Comparison of ENCODE assay signal across 10 mouse cellular contexts in the genomic region with DNA sequence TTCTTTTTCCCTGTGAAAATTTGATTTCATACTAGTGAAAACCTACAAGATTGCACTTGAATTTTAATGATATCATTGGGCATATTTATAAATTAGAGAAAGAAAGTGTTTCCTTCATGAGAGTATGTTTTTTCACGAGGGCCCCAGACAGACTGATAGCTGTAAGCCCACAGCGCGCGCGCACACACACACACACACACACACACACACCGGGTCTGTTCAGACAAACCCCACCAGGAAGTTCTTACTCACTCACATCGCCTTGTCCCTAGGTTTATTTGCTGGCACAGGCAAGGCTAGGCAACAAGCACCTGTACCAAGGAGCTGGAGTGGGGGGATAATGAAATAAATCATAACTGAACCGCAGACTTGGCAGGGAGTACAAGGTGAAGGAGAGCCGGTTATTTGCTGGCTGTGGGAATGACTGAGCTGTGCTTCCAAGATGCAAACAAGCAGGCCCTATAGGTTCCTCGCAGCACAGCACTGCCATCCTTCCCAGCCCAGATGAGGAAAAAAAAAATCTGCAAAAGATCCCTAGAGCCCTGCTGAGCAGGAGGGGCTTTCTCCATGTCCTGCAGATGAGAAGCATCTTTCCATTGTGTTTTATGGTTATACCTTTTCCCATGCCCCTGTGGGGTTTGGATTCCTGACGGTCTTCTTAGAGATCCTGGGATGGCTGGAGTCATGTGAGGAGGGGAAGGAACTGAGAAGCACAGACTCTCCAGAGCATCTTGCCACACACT. TPM values are rescaled to one million over a fixed set of nuclear protein-coding genes. Genes with fewer than 3 reads are reported as not detected.
DNase-seq lines count a peak whose midpoint lies in the region; ATAC-seq and TF ChIP-seq lines count a peak whose summit lies in the region.
"Had no signal": no experiment of that assay in that cellular context is flagged by ENCODE, and none has a peak within 500 bp of the region (broad histone marks: within the 10 kb centered on the region; RNA-seq: fewer than 3 reads in every experiment).

No protein-coding gene starts in this region.

- no peak for DNase-seq in heart, adult 11 months
- peak; percentile 64 for DNase-seq in brain, embryonic 14.5 days (ENCODE audit: low read depth)
- no peak for DNase-seq in ovary, postnatal 14 days (ENCODE audit: low spot score)
- no peak for DNase-seq in thymus, postnatal 25 days
- DNase-seq in layer of hippocampus, adult 8-10 months (ENCODE audit: low spot score in 2 of 2), result no peak
- DNase-seq: B cell, adult 2 months had no signal

- no peak for TF ChIP-seq CTCF in brain, embryonic 14.5 days (IDR thresholded peaks at IDR 0.05; ENCODE audit: borderline replicate concordance, extremely low read depth, insufficient read depth, insufficient read length)

- H3K4me2 ChIP-seq in heart, embryonic 11.5 days, result peak overlapping the region; percentile 23; the same call in 1 of the 2 replicates
- H3K4me2 ChIP-seq in forebrain, embryonic 15.5 days (replicated peaks), result peak overlapping the region; percentile 36
- peak overlapping the region; percentile 94 for H3K4me2 ChIP-seq in limb, embryonic 15.5 days

- peaks cover 42% of the 10 kb centered on the region for H3K27me3 ChIP-seq in heart, embryonic 11.5 days (ENCODE audit: control insufficient read depth, insufficient read depth, low read length)
- no peaks in the 10 kb centered on the region for H3K27me3 ChIP-seq in forebrain, embryonic 15.5 days
- H3K27me3 ChIP-seq in limb, embryonic 15.5 days, result peaks cover 6% of the 10 kb centered on the region

- H3K4me3 ChIP-seq in heart, embryonic 11.5 days (ENCODE audit: low read depth, low read length), result no peak overlapping the region
- peak overlapping the region; percentile 14; the same call in 1 of the 2 replicates for H3K4me3 ChIP-seq in forebrain, embryonic 15.5 days
- H3K4me3 ChIP-seq in limb, embryonic 15.5 days, result peak overlapping the region; percentile 57
- H3K4me3 ChIP-seq: left cerebral cortex, adult 2 months had no signal

- no peak overlapping the region for H3K27ac ChIP-seq in heart, embryonic 11.5 days (ENCODE audit: low read depth, low read length)
- H3K27ac ChIP-seq in forebrain, embryonic 15.5 days (replicated peaks), result no peak overlapping the region
- no peak overlapping the region for H3K27ac ChIP-seq in limb, embryonic 15.5 days
- H3K27ac ChIP-seq: left cerebral cortex, adult 2 months had no signal

- no peaks in the 10 kb centered on the region for H3K36me3 ChIP-seq in heart, embryonic 11.5 days (ENCODE audit: control insufficient read depth, insufficient read depth, low read length)
- no peaks in the 10 kb centered on the region for H3K36me3 ChIP-seq in forebrain, embryonic 15.5 days
- peaks cover 20% of the 10 kb centered on the region for H3K36me3 ChIP-seq in limb, embryonic 15.5 days

- H3K4me1 ChIP-seq in heart, embryonic 11.5 days (ENCODE audit: control insufficient read depth, insufficient read depth, low read length), result peaks cover 7% of the 10 kb centered on the region; the same call in 1 of the 2 replicates
- H3K4me1 ChIP-seq in forebrain, embryonic 15.5 days, result peaks cover 34% of the 10 kb centered on the region
- H3K4me1 ChIP-seq in limb, embryonic 15.5 days, result peaks cover 44% of the 10 kb centered on the region

- no peaks in the 10 kb centered on the region for H3K9me3 ChIP-seq in heart, embryonic 11.5 days (replicated peaks; ENCODE audit: control insufficient read depth, low read length)
- no peaks in the 10 kb centered on the region for H3K9me3 ChIP-seq in forebrain, embryonic 15.5 days
- H3K9me3 ChIP-seq in limb, embryonic 15.5 days, result no peaks in the 10 kb centered on the region

- no peak overlapping the region for H3K9ac ChIP-seq in heart, embryonic 11.5 days (ENCODE audit: low read depth, low read length)
- H3K9ac ChIP-seq in forebrain, embryonic 15.5 days (replicated peaks), result no peak overlapping the region
- no peak overlapping the region for H3K9ac ChIP-seq in limb, embryonic 15.5 days

- TF ChIP-seq POLR2A in brain, embryonic 14.5 days (IDR thresholded peaks at IDR 0.05; ENCODE audit: borderline replicate concordance, extremely low read depth, insufficient read depth, insufficient read length, poor library complexity, severe bottlenecking), result no peak

- ATAC-seq in heart, embryonic 11.5 days (replicated peaks; ENCODE audit: insufficient number of reproducible peaks, low FRiP score, low TSS enrichment), result no peak
- ATAC-seq in forebrain, embryonic 15.5 days (replicated peaks), result no peak
- no peak for ATAC-seq in limb, embryonic 15.5 days (ENCODE audit: insufficient number of reproducible peaks, low FRiP score, low TSS enrichment, low read depth)

- 45% methylated on average over 11 of the region's 11 CpGs for WGBS in heart, embryonic 11.5 days (ENCODE audit: insufficient replicate concordance)
- WGBS in forebrain, embryonic 15.5 days, result 11% methylated on average over 11 of the region's 11 CpGs
- WGBS in limb, embryonic 15.5 days, result 21% methylated on average over 11 of the region's 11 CpGs

RNA-seq across cellular contexts. Expression of a gene that starts 2.3 kb away (rescaled TPM):
- 32.6 and 34.2 TPM in 2 replicates for polyA plus RNA-seq in heart, embryonic 11.5 days (2014; fragmentation: Nextera tagmentation; extraction: Ambion mirVana)
- polyA plus RNA-seq in brain, embryonic 14.5 days (2012; rRNA removed), result 88.4 and 106 TPM in 2 replicates
- 39.4 and 40.1 TPM in 2 replicates for polyA plus RNA-seq in forebrain, embryonic 15.5 days (2015; fragmentation: Nextera tagmentation; extraction: Ambion mirVana)
- polyA plus RNA-seq in limb, embryonic 15.5 days (2015; fragmentation: Nextera tagmentation; extraction: Ambion mirVana), result 247 and 354 TPM in 2 replicates
- 1 to 10 TPM; 1.4 to 1.9 (median 1.6) TPM for total RNA-seq in layer of hippocampus, adult 8-10 months (2022)

Comparison
In these comparisons a context has a peak if more than half of its experiments do, and no peak if none do; other contexts are left out.
1. H3K4me2 ChIP-seq: peak in every context shown above with its lines; median percentile 94 in limb, embryonic 15.5 days; 36 in forebrain, embryonic 15.5 days; 23 in heart, embryonic 11.5 days.